Mouse (Mus musculus) limb, embryonic 11.5 days (tissue): Measurements from ENCODE around the gene Hist1h3f. TPM values are rescaled to one million over a fixed set of nuclear protein-coding genes. Genes with fewer than 3 reads are reported as not detected.

ENCODE experiments used
- ATAC-seq: fragments of 200-750 bp; cut with Nextera tagmentation; 2 replicates; pipeline ENCODE4 v1.8.0; 2017; ENCODE audit warnings: low read depth; ENCODE audit not compliant: insufficient number of reproducible peaks, low FRiP score, low TSS enrichment
- DNase-seq: peaks from one replicate; pipeline ENCODE4 v3.0.0-alpha.2; 2015; ENCODE audit warnings: low spot score
- H3K27ac ChIP-seq: fragments of 300-500 bp; sonication (generic); replicated peaks from 2 replicates; pipeline ENCODE4 v1.5.1; 2014; ENCODE audit warnings: low read depth, mild to moderate bottlenecking, low read length
- H3K27me3 ChIP-seq: fragments of 300-500 bp; sonication (generic); 2 replicates; pipeline ENCODE4 v1.6.1; 2014; ENCODE audit warnings: mild to moderate bottlenecking, low read length, mixed read lengths; ENCODE audit not compliant: control insufficient read depth, insufficient read depth
- H3K36me3 ChIP-seq: fragments of 300-500 bp; sonication (generic); 2 replicates; pipeline ENCODE4 v1.6.1; 2014; ENCODE audit warnings: mild to moderate bottlenecking, low read length, moderate library complexity, mixed read lengths; ENCODE audit not compliant: control insufficient read depth, insufficient read depth
- H3K4me1 ChIP-seq: fragments of 300-500 bp; sonication (generic); 2 replicates; pipeline ENCODE4 v1.6.1; 2014; ENCODE audit warnings: low read length, mixed read lengths; ENCODE audit not compliant: control insufficient read depth, insufficient read depth
- H3K4me2 ChIP-seq: fragments of 300-500 bp; sonication (generic); 2 replicates; pipeline ENCODE4 v1.6.1; 2014; ENCODE audit warnings: low read depth, mild to moderate bottlenecking, moderate library complexity; ENCODE audit not compliant: severe bottlenecking
- H3K4me3 ChIP-seq: fragments of 300-500 bp; sonication (generic); 2 replicates; pipeline ENCODE4 v1.5.1; 2014; ENCODE audit warnings: low read depth, low read length
- H3K9ac ChIP-seq: fragments of 300-500 bp; sonication (generic); 2 replicates; pipeline ENCODE4 v1.6.1; 2014; ENCODE audit warnings: mild to moderate bottlenecking, low read length
- H3K9me3 ChIP-seq: fragments of 300-500 bp; sonication (generic); 2 replicates; pipeline ENCODE4 v1.6.1; 2016; ENCODE audit warnings: low read length; ENCODE audit not compliant: control insufficient read depth
- WGBS: fragments of 180-500 bp; shearing (Covaris S2); extraction: QIAGEN DNeasy Blood & Tissue Kit; methylation state at CpG from one replicate; pipeline ENCODE4 v1.1.7; 2014; 5-methylcytosine and 5-hydroxymethylcytosine counted together
- polyA plus RNA-seq: library from polyadenylated mRNA; unstranded; fragments of >200 nt; fragmentation: Nextera tagmentation; extraction: Ambion mirVana; gene quantifications from 2 replicates; pipeline ENCODE4 v1.2.1, GENCODE M21; 2014

Hist1h3f gene
- polyA plus RNA-seq, 1 experiment from 2014 or later, result 1.4 TPM

DNA sequence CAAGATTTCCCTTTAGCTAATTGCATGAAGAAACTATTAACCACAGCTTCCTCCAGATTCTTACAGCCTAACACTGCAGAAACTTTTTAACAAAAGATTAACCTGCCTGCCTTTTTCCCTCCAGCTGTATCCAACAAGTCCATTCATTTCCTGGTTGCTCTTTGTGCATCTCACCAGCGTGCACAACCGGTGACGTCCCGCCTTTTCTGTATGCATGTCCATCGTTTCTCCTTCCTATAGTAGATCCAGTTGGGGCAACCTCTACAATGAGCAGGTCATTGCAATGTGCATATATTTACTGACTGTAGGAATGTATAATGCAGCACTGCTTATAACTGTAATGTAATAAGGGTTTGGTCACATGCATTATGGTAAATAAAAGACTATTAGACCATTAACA lies 19.9 kb upstream of the Hist1h3f start:
- DNase-seq (no peak), ATAC-seq (no peak)
- Histone ChIP-seq H3K4me2 (no peak overlapping the region), H3K4me1 (peaks cover 1% of the 10 kb centered on the region), H3K4me3 (no peak overlapping the region), H3K9me3 (no peaks in the 10 kb centered on the region), H3K27ac (no peak overlapping the region), H3K36me3 (no peaks in the 10 kb centered on the region), H3K9ac (no peak overlapping the region), H3K27me3 (no peaks in the 10 kb centered on the region)
- 56% methylated on average over 5 of the region's 5 CpGs for WGBS

GRCm38 (mm10) chr13:23524654-23525053 lies 19.2 kb upstream of the Hist1h3f start:
- Histone ChIP-seq H3K27ac (no peak overlapping the region), H3K9me3 (no peaks in the 10 kb centered on the region), H3K4me1 (peaks cover 4% of the 10 kb centered on the region), H3K4me3 (no peak overlapping the region), H3K36me3 (no peaks in the 10 kb centered on the region), H3K27me3 (no peaks in the 10 kb centered on the region), H3K9ac (no peak overlapping the region), H3K4me2 (peak overlapping the region; percentile 7; the same call in 1 of the 2 replicates)
- DNase-seq (peak; percentile 93), ATAC-seq (no peak)
- WGBS, result 9% methylated on average over 5 of the region's 5 CpGs

DNA sequence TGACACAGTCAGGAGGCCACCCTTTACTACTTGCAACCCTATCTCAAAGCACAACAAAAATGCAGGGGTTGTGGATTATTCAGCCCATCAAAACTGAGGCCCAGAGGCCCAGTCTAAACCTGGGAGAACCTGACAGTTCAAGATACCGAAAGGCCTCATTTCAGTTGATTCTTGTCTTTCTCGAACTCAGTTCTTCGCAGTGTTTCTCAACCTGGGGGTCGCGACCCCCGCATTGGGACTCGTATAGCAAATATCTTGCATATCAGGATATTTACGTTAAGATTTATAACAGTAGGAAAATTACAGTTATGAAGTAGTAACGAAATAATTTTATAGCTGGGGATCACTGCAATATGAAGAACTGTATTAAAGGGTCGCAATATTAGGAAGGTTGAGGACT lies 18.0 kb upstream of the Hist1h3f start:
- under 1% methylated on average over 10 of the region's 10 CpGs for WGBS
- Histone ChIP-seq H3K9ac (peak overlapping the region; percentile 19; the same call in 1 of the 2 replicates), H3K36me3 (no peaks in the 10 kb centered on the region), H3K4me3 (peak overlapping the region; percentile 33), H3K27ac (no peak overlapping the region), H3K4me2 (peak overlapping the region; percentile 24), H3K27me3 (no peaks in the 10 kb centered on the region), H3K9me3 (no peaks in the 10 kb centered on the region), H3K4me1 (peaks cover 4% of the 10 kb centered on the region)
- DNase-seq (peak; percentile 77), ATAC-seq (no peak)

DNA sequence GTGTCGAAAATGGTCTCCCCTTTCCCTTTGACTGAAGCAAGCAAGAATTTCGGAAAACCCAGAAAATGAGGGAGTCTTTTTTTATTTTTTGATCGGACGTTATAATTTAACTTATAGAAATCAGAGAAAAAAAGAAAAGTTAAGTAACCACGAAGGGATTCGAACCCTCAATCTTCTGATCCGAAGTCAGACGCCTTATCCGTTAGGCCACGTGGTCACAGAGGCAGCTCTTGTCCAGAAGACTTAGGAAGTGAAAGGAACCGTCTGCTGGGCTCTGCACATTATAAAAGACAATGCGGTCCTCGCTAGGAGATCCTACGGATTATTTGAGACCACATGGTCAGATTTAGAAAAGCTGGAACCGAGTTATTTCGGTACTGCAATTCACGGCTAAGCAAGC lies 17.5 kb upstream of the Hist1h3f start:
- DNase-seq (peak; percentile 97), ATAC-seq (no peak)
- Histone ChIP-seq H3K36me3 (no peaks in the 10 kb centered on the region), H3K9me3 (no peaks in the 10 kb centered on the region), H3K4me3 (peak overlapping the region; percentile 33), H3K4me2 (peak overlapping the region; percentile 42), H3K4me1 (peaks cover 4% of the 10 kb centered on the region), H3K9ac (peak overlapping the region; percentile 41; the same call in 1 of the 2 replicates), H3K27ac (no peak overlapping the region), H3K27me3 (no peaks in the 10 kb centered on the region)
- WGBS, result under 1% methylated on average over 17 of the region's 17 CpGs

DNA sequence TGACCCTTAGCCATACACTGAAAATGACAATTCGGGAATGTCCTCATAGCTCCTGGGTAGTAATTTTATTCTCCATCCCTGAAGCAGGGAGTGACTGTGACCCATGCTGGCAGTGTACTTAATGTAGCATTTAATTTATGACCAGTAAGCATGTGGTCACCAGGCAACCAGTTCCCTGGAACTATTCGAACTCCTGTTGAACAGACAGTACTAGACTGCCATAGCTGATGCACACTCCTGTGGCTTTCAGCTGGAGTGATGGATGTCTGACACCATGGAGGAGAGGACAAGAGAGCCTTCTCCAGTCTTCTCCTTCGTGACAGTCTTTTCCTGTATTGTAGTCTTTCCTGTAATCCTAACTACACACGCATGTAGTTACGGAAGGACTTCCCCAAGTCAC lies 14.8 kb upstream of the Hist1h3f start:
- H3K27ac ChIP-seq, result no peak overlapping the region
- 77% methylated on average over 5 of the region's 5 CpGs for WGBS
- no peaks in the 10 kb centered on the region for H3K9me3 ChIP-seq
- DNase-seq, result peak; percentile 37
- peaks cover 7% of the 10 kb centered on the region for H3K4me1 ChIP-seq
- H3K27me3 ChIP-seq, result no peaks in the 10 kb centered on the region
- H3K36me3 ChIP-seq, result no peaks in the 10 kb centered on the region
- H3K4me2 ChIP-seq, result peak overlapping the region; percentile 31
- H3K9ac ChIP-seq, result no peak overlapping the region
- no peak overlapping the region for H3K4me3 ChIP-seq
- ATAC-seq, result no peak

GRCm38 (mm10) chr13:23529480-23530165 lies 14.2 kb upstream of the Hist1h3f start:
- Histone ChIP-seq H3K9ac (peak overlapping the region; percentile 88), H3K4me3 (peak overlapping the region; percentile 53), H3K27me3 (no peaks in the 10 kb centered on the region), H3K36me3 (no peaks in the 10 kb centered on the region), H3K27ac (peak overlapping the region; percentile 94; the same call in 1 of the 2 replicates), H3K4me2 (peak overlapping the region; percentile 75), H3K4me1 (peaks cover 7% of the 10 kb centered on the region), H3K9me3 (no peaks in the 10 kb centered on the region)
- 31% methylated on average over 2 of the region's 2 CpGs for WGBS
- no peak for ATAC-seq
- no peak for DNase-seq

GRCm38 (mm10) chr13:23530181-23530900 lies 13.5 kb upstream of the Hist1h3f start:
- peak overlapping the region; percentile 75 for H3K4me2 ChIP-seq
- H3K36me3 ChIP-seq, result no peaks in the 10 kb centered on the region
- peaks cover 7% of the 10 kb centered on the region for H3K4me1 ChIP-seq
- DNase-seq (peak; percentile 77), ATAC-seq (no peak)
- WGBS, result under 1% methylated on average over 20 of the region's 20 CpGs
- H3K4me3 ChIP-seq, result peak overlapping the region; percentile 53
- no peaks in the 10 kb centered on the region for H3K9me3 ChIP-seq
- peak overlapping the region; percentile 94 for H3K27ac ChIP-seq
- no peaks in the 10 kb centered on the region for H3K27me3 ChIP-seq
- H3K9ac ChIP-seq, result peak overlapping the region; percentile 88

GRCm38 (mm10) chr13:23530901-23531875 lies 12.7 kb upstream of the Hist1h3f start, which contains the start of gene Hist1h4h:
Gene Hist1h4h, plus strand, starts transcription at chr13:23531050.
- WGBS, result under 1% methylated on average over 54 of the region's 70 CpGs
- Histone ChIP-seq H3K4me3 (peak within 1 kb of the TSS; percentile 53), H3K27me3 (no peaks in the 10 kb centered on the region), H3K4me1 (peaks cover 7% of the 10 kb centered on the region), H3K4me2 (peak within 1 kb of the TSS; percentile 75), H3K9ac (peak within 1 kb of the TSS; percentile 88), H3K9me3 (no peaks in the 10 kb centered on the region), H3K27ac (peak within 1 kb of the TSS; percentile 94), H3K36me3 (no peaks in the 10 kb centered on the region)
- DNase-seq (peak; percentile 99), ATAC-seq (peak; percentile 75)
